Mouse (Mus musculus): ENCODE results near the gene Kalrn.

Gene Kalrn

GRCm38 (mm10) chr16:34573151-34573802 lies at the start of gene Kalrn:
TSS of gene Kalrn (minus strand) at chr16:34573532.
- peak; percentile 46 for DNase-seq (ENCODE audit: low read depth, low spot score)

DNA sequence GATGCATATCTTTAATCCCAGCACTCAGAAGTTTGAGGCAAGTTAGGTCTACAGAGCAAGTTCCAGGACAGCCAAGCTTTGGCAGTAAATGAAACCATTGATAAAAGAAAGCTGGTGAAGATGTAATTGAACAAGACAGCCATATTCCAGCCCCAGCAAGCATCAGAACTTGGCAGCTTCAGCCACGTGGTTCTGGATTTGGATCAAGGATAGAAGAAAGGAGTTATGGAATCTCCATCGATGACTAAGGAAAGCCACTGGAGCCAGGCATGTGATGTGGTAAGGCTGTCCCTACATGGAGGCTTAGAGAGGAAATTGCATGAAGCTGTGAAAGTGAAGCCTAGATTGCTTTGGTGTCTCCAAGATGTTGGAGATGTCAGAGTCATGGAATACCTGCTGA lies 40.7 kb upstream of the Kalrn start:
- DNase-seq (ENCODE audit: low read depth, low spot score): no peak

DNA sequence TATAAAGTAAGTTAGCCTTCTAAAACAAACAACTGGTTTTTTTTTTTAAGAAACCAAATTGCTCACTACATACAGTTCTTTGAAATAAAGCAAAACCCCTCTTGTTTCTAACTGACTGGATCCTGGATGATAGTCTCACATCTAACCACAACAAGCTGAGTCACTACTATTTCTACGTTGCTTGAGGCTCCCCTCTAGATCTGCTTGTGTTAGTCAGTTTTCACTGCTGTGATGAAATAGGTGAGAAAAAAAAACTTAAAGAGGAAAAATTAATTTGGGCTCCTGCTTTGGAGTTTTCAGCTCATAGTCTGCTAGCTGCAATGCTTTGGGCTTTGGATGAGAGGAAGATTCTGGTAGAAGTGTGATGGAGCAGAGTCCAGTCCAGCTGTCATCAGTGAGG lies 36.8 kb upstream of the Kalrn start:
- DNase-seq (ENCODE audit: low read depth, low spot score): no peak

GRCm38 (mm10) chr16:34605679-34606078 lies 32.3 kb upstream of the Kalrn start:
- DNase-seq (ENCODE audit: low read depth, low spot score): no peak

- DNase-seq (ENCODE audit: low read depth, low spot score): no peak
Observed at GRCm38 (mm10) chr16:34603854-34604253, 30.5 kb upstream of the Kalrn start.

DNA sequence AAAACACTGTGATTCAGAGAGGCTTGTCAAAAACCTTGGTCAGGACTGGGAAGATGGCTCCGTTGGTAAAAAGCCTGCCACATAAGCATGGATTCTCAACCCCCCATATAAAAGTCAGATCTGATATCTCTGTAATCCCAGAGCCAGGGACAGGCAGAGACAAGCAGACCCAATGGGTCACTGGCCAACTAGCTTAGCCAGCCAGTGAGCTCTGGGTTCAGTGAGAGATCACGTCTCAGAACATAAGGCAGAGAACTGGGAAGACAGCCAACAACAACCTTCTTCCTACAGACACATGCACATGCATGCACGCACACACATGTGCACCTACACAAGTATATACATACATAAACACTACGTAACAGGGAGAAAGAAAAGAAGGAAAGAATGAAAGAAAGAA lies 29.7 kb upstream of the Kalrn start:
- DNase-seq (ENCODE audit: low read depth, low spot score): no peak

DNA sequence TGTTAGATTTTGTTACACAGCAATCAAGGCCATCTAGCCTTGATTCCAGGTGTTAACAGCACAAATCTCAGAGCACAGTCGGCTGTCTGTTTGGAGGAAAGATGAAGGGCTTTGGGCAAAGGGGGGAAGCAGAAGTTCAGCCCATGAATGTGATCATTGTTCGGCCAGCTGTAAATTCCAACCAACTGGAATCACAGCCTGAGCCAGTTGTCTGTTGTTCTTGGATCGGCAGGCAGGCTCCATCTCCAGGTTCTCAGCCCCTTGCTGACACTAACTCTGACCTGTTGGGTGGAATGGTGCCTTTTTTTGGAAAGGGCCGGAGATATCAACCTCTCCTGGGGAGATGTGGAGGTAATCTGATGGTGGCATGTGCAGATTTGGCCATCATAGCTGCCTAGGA lies 28.6 kb upstream of the Kalrn start:
- no peak for DNase-seq (ENCODE audit: low read depth, low spot score)

DNA sequence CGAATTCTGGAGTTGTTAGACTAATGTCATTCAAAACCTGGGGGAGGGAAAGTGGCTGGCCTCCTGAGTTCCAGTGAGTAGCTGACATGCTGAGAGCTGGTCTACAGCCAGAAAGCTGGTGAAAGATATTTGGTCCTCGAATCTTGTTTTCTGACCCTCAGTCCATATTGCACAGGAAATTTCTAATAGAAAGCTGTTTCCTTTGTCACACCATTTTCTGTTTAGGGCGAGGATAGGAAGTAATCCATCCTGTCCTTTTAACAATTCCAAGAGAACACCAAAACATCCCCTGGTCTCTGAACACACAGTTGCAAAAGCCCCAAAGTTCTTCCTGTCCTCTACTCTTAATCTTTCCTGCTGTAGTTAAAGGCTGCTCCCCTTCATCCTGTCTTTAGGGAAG lies 22.0 kb upstream of the Kalrn start:
- no peak for DNase-seq (ENCODE audit: low read depth, low spot score)

- no peak for DNase-seq (ENCODE audit: low read depth, low spot score)
Observed at GRCm38 (mm10) chr16:34594597-34595262, 21.4 kb upstream of the Kalrn start.

GRCm38 (mm10) chr16:34592696-34593095 lies 19.4 kb upstream of the Kalrn start:
- DNase-seq (ENCODE audit: low read depth, low spot score): no peak

GRCm38 (mm10) chr16:34591934-34592333 lies 18.6 kb upstream of the Kalrn start:
- no peak for DNase-seq (ENCODE audit: low read depth, low spot score)

DNA sequence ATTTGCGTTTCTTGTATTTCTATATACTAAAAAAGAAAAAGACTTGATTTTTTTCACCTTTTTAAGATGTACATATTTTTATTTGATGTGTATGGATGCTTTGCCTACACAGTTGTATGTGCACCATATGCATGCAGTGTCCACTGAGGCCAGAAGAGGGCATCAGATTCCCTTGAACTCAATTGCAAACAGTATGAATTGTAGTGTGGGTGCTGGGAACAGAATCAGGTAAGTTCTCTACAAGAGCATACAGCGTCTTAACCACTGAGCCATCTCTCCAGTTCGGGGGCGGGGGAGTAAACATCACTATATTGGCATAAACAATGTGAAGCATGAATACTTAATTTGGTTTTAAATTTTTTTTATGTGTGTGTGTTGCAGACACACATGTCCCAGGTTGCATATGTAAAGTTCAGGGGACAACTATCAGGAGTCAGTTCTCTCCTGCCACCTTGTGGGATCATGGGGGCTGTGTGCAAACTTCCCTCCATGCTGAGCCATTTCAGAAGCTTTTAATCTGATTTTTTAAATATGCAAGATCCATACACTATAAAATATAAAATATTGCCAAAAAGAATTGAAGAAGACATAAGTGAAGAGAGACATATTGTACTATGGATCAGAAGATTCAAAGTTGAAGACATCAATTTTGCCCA lies 6.5 kb upstream of the Kalrn start:
- DNase-seq (ENCODE audit: low read depth, low spot score): no peak

DNA sequence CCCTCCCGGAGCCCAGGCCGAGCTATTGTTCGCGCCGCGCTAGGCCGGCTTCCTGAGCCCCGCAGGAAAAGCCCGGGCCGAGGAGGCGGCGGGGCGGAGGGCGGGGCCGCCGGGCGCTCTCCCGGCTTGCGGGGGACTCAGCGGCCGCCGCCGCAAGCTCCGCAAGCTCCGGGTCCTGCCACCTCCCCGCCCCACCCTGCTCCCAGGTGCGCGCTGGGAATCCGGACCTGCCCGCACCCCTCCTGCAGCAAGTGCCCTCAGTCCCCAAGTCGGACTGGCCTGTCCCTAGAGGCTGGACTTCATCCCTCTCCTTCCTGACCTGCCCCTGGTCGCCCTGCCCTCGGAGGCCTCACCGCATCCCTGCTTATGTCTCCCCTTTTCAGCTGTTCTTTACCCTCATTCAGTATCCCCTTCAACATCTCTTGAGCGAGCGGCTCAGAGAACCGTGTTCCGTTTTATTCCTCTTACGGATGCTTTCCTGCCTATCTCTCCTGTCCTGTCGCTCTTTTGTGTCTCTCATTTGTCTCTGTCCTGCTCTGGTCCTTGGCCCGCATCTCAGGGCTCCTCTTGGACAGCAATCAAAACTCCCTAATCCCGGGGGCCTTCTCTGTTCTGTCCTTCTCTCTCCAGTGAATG lies 642 bp upstream of the Kalrn start:
- no peak for DNase-seq (ENCODE audit: low read depth, low spot score)

- DNase-seq (ENCODE audit: low read depth, low spot score): no peak
Observed at GRCm38 (mm10) chr16:34572406-34573150, 754 bp downstream of the Kalrn start.

DNA sequence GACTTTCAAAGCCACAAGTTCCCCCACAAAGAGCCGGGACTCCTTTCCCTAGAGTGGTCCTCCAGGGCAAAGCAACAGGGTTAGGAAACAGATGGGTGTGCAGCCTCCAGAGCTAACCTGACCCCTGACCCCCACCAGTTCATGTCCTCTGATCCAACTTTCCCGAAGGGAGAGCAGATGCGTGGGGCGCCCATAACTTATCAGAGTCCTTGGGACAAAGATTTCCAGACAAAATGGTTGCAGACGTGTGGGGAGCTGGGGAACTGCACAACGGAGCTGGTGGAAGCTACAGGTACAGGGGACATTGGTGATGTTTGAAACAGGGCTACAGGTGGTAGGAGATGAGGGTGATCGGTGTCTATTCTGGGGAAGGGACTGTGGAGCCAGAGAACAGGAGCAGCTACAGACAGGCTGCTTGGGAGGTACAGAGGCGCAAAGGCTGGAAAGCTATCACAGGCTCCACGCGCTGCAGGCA lies 1.4 kb downstream of the Kalrn start:
- DNase-seq (ENCODE audit: low read depth, low spot score): no peak

DNA sequence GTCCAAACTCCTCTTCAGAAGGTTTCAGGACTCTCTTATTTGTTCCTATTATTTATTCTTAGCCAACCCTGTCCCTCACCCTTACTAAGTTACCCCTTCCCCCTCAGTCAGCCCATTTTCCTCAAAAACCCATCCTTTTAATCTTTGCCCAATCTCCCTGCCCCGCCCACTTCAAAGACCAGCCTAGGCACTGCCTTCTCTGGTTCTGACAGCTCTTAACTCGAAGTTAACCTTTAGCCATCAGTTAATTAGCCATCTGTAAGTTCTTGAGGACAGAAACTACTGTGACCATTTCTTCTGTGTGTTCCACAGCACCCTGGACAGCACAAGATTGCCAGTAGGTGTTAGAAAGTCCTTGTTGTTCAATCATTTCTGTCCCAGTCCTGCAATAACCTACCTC lies 3.4 kb downstream of the Kalrn start:
- no peak for DNase-seq (ENCODE audit: low read depth, low spot score)

DNA sequence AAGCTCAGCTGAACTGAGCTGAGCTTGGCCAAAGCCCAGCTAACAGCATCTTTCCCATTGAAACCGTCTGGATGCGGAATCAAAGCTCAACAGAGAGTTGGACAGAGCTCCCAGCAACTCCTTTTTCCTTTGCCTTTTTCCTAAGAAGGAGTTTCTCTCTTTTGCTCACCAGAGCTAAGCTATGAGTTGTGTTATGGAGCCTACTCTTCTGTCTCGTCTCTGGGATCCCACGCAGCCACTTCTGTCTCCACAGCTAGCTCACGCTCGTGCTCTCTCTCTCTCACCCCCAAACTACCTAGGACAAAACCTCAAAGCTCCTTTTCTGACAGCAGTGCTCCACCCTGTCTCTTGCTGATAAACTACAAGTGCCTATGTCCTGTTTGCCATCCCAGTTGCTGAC lies 4.5 kb downstream of the Kalrn start:
- no peak for DNase-seq (ENCODE audit: low read depth, low spot score)

DNA sequence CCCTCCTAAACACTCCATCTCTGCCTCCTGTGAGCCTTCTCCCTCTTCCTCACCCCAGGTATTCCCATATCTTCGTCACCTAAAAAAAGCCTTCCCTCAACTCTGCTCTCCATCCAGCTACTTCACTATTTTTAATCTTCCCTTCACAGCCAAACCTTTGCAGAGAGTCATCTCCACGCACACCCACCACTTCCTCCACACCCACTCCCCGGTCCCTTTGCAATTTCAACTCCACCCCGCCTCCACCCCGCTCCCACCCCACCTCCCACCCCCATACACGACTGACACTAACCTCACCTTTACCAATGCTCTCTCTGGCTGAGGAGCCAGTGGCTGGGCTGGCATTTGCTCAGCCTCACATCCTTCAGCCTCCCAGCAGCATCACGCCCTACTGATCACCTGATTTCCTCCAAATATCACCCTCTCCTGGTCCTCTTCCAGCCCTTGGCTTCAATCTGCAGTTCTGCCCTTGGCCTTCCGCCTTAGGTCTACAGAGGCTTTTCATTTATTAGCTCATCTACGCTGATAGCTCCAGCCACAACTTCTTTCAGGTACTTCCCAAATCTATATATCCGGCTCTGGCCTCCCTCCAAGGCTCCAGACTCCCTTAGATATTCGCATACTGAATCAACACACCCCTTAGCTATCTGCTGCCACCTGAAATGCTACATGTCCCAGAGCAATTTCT lies 9.6 kb downstream of the Kalrn start:
- DNase-seq (ENCODE audit: low read depth, low spot score): no peak

DNA sequence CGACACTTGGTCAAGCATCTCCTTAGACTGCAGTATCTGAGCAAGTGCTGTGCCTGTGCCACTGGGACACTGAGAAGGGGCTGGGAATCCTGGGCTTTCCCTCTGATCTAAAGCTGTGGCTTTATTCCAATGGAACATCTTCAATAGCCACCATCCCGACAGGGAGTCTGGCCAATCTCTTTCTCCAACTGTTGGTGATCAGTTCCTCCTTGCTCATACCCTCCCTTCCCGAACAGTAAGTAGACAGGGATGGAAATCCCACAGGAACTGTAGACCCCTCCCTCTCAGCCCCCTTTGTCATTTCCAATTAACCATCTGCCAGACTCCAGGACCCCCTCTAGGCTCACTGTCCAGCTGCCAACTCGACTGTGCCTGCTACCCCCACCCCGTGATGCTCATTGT lies 11.6 kb downstream of the Kalrn start:
- no peak for DNase-seq (ENCODE audit: low read depth, low spot score)

GRCm38 (mm10) chr16:34560814-34561213 lies 12.5 kb downstream of the Kalrn start:
- no peak for DNase-seq (ENCODE audit: low read depth, low spot score)

- no peak for DNase-seq (ENCODE audit: low read depth, low spot score)
Observed at GRCm38 (mm10) chr16:34560411-34560810, 12.9 kb downstream of the Kalrn start.
